Mouse (Mus musculus) liver, embryonic 14.5 days (tissue): ENCODE measurements around the gene Fuk.

ENCODE experiments used
- CTCF ChIP-seq: IDR thresholded peaks from 2 replicates; pipeline ENCODE4 v1.5.1; 2016; ENCODE audit warnings: antibody characterized with exemption, low read depth, control low read depth
- EP300 ChIP-seq: IDR thresholded peaks from 2 replicates; pipeline ENCODE4 v1.6.1; 2016; ENCODE audit warnings: antibody characterized with exemption, low read depth

- TF ChIP-seq CTCF = no peak
- TF ChIP-seq EP300 = no peak
These were observed 20.5 kb downstream of the Fuk start for GRCm38 (mm10) chr8:110881741-110882310.
